Mouse (Mus musculus): Measurements from ENCODE around the gene Dvl2. TPM values are rescaled to one million over a fixed set of nuclear protein-coding genes. Genes with fewer than 3 reads are reported as not detected.

Gene Dvl2
- polyA plus RNA-seq, 1 experiment from 2014 or later, result 34.6 TPM

- peaks cover 52% of the 10 kb centered on the region for H3K27me3 ChIP-seq (replicated peaks; ENCODE audit: control insufficient read depth, insufficient read depth, low read length)
- no peak for ATAC-seq
- H3K27ac ChIP-seq (ENCODE audit: low read length), result no peak overlapping the region
- H3K4me2 ChIP-seq (ENCODE audit: low read length), result no peak overlapping the region
- no peak overlapping the region; the same call in 1 of the 2 replicates for H3K4me3 ChIP-seq (replicated peaks; ENCODE audit: low read length)
- H3K36me3 ChIP-seq (ENCODE audit: control insufficient read depth, insufficient read depth), result peaks cover 17% of the 10 kb centered on the region
- 2% methylated on average over 49 of the region's 49 CpGs for WGBS
- H3K9me3 ChIP-seq (ENCODE audit: control insufficient read depth, low read length), result no peaks in the 10 kb centered on the region
- H3K9ac ChIP-seq (replicated peaks; ENCODE audit: low read depth, low read length), result no peak overlapping the region
- peaks cover 6% of the 10 kb centered on the region for H3K4me1 ChIP-seq (replicated peaks; ENCODE audit: control insufficient read depth, insufficient read depth, low read length)
Observed at GRCm38 (mm10) chr11:69965271-69966005, 35.0 kb upstream of the Dvl2 start.

GRCm38 (mm10) chr11:69966006-69966859 lies 34.2 kb upstream of the Dvl2 start:
- H3K4me3 ChIP-seq (replicated peaks; ENCODE audit: low read length), result peak overlapping the region; percentile 16
- no peak overlapping the region for H3K27ac ChIP-seq (ENCODE audit: low read length)
- H3K4me2 ChIP-seq (ENCODE audit: low read length), result peak overlapping the region; percentile 35
- H3K9ac ChIP-seq (replicated peaks; ENCODE audit: low read depth, low read length), result 0 out of 2 replicates have a peak overlapping the region, but pooled peaks have one; percentile 6
- H3K4me1 ChIP-seq (replicated peaks; ENCODE audit: control insufficient read depth, insufficient read depth, low read length), result peaks cover 6% of the 10 kb centered on the region
- H3K36me3 ChIP-seq (ENCODE audit: control insufficient read depth, insufficient read depth), result peaks cover 20% of the 10 kb centered on the region
- no peak for ATAC-seq
- H3K27me3 ChIP-seq (replicated peaks; ENCODE audit: control insufficient read depth, insufficient read depth, low read length), result peaks cover 52% of the 10 kb centered on the region
- no peaks in the 10 kb centered on the region for H3K9me3 ChIP-seq (ENCODE audit: control insufficient read depth, low read length)
- 2% methylated on average over 58 of the region's 59 CpGs for WGBS

- H3K4me3 ChIP-seq (replicated peaks; ENCODE audit: low read length), result peak overlapping the region; percentile 16
Observed at GRCm38 (mm10) chr11:69966860-69967517, 33.4 kb upstream of the Dvl2 start.

GRCm38 (mm10) chr11:69968793-69969192 lies 31.6 kb upstream of the Dvl2 start:
- 90% methylated on average over 4 of the region's 4 CpGs for WGBS
- no peak for ATAC-seq

More at GRCm38 (mm10) chr11:69966860-69967517, 33.4 kb upstream of the Dvl2 start:
- no peak for ATAC-seq
- Histone ChIP-seq H3K36me3 (ENCODE audit: control insufficient read depth, insufficient read depth) (peaks cover 25% of the 10 kb centered on the region), H3K9me3 (ENCODE audit: control insufficient read depth, low read length) (no peaks in the 10 kb centered on the region), H3K9ac (replicated peaks; ENCODE audit: low read depth, low read length) (0 out of 2 replicates have a peak overlapping the region, but pooled peaks have one; percentile 6), H3K4me2 (ENCODE audit: low read length) (peak overlapping the region; percentile 35), H3K4me1 (replicated peaks; ENCODE audit: control insufficient read depth, insufficient read depth, low read length) (peaks cover 6% of the 10 kb centered on the region), H3K27me3 (replicated peaks; ENCODE audit: control insufficient read depth, insufficient read depth, low read length) (peaks cover 52% of the 10 kb centered on the region), H3K27ac (ENCODE audit: low read length) (no peak overlapping the region)
- 38% methylated on average over 17 of the region's 17 CpGs for WGBS

GRCm38 (mm10) chr11:69970222-69970621 lies 30.2 kb upstream of the Dvl2 start:
- Histone ChIP-seq H3K27me3 (replicated peaks; ENCODE audit: control insufficient read depth, insufficient read depth, low read length) (peaks cover 27% of the 10 kb centered on the region), H3K4me2 (ENCODE audit: low read length) (no peak overlapping the region), H3K4me3 (replicated peaks; ENCODE audit: low read length) (no peak overlapping the region), H3K36me3 (ENCODE audit: control insufficient read depth, insufficient read depth) (peaks cover 45% of the 10 kb centered on the region), H3K27ac (ENCODE audit: low read length) (no peak overlapping the region), H3K4me1 (replicated peaks; ENCODE audit: control insufficient read depth, insufficient read depth, low read length) (peaks cover 6% of the 10 kb centered on the region), H3K9me3 (ENCODE audit: control insufficient read depth, low read length) (no peaks in the 10 kb centered on the region), H3K9ac (replicated peaks; ENCODE audit: low read depth, low read length) (no peak overlapping the region)
- ATAC-seq, result no peak
- 87% methylated on average over 6 of the region's 6 CpGs for WGBS

More at GRCm38 (mm10) chr11:69968793-69969192, 31.6 kb upstream of the Dvl2 start:
- Histone ChIP-seq H3K9ac (replicated peaks; ENCODE audit: low read depth, low read length) (no peak overlapping the region), H3K4me2 (ENCODE audit: low read length) (no peak overlapping the region), H3K4me3 (replicated peaks; ENCODE audit: low read length) (no peak overlapping the region), H3K9me3 (ENCODE audit: control insufficient read depth, low read length) (no peaks in the 10 kb centered on the region), H3K36me3 (ENCODE audit: control insufficient read depth, insufficient read depth) (peaks cover 33% of the 10 kb centered on the region), H3K27ac (ENCODE audit: low read length) (no peak overlapping the region), H3K4me1 (replicated peaks; ENCODE audit: control insufficient read depth, insufficient read depth, low read length) (peaks cover 6% of the 10 kb centered on the region), H3K27me3 (replicated peaks; ENCODE audit: control insufficient read depth, insufficient read depth, low read length) (peaks cover 36% of the 10 kb centered on the region)

GRCm38 (mm10) chr11:69970775-69971174 lies 29.6 kb upstream of the Dvl2 start:
- ATAC-seq, result no peak
- H3K9ac ChIP-seq (replicated peaks; ENCODE audit: low read depth, low read length), result no peak overlapping the region
- H3K9me3 ChIP-seq (ENCODE audit: control insufficient read depth, low read length), result no peaks in the 10 kb centered on the region
- H3K27ac ChIP-seq (ENCODE audit: low read length), result no peak overlapping the region
- H3K36me3 ChIP-seq (ENCODE audit: control insufficient read depth, insufficient read depth), result peaks cover 45% of the 10 kb centered on the region
- peaks cover 23% of the 10 kb centered on the region for H3K27me3 ChIP-seq (replicated peaks; ENCODE audit: control insufficient read depth, insufficient read depth, low read length)
- peaks cover 6% of the 10 kb centered on the region for H3K4me1 ChIP-seq (replicated peaks; ENCODE audit: control insufficient read depth, insufficient read depth, low read length)
- H3K4me3 ChIP-seq (replicated peaks; ENCODE audit: low read length), result no peak overlapping the region
- no peak overlapping the region for H3K4me2 ChIP-seq (ENCODE audit: low read length)
- WGBS, result 83% methylated on average over 3 of the region's 3 CpGs

GRCm38 (mm10) chr11:69974907-69975306 lies 25.5 kb upstream of the Dvl2 start:
- Histone ChIP-seq H3K36me3 (ENCODE audit: control insufficient read depth, insufficient read depth) (peaks cover 32% of the 10 kb centered on the region), H3K27ac (ENCODE audit: low read length) (no peak overlapping the region), H3K9me3 (ENCODE audit: control insufficient read depth, low read length) (no peaks in the 10 kb centered on the region), H3K27me3 (replicated peaks; ENCODE audit: control insufficient read depth, insufficient read depth, low read length) (no peaks in the 10 kb centered on the region), H3K4me1 (replicated peaks; ENCODE audit: control insufficient read depth, insufficient read depth, low read length) (peaks cover 8% of the 10 kb centered on the region), H3K4me3 (replicated peaks; ENCODE audit: low read length) (no peak overlapping the region), H3K4me2 (ENCODE audit: low read length) (no peak overlapping the region), H3K9ac (replicated peaks; ENCODE audit: low read depth, low read length) (no peak overlapping the region)
- ATAC-seq, result no peak
- 96% methylated on average over 2 of the region's 2 CpGs for WGBS

- H3K36me3 ChIP-seq (ENCODE audit: control insufficient read depth, insufficient read depth), result peaks cover 25% of the 10 kb centered on the region
- WGBS, result 87% methylated on average over 4 of the region's 4 CpGs
- peaks cover 8% of the 10 kb centered on the region for H3K4me1 ChIP-seq (replicated peaks; ENCODE audit: control insufficient read depth, insufficient read depth, low read length)
- no peaks in the 10 kb centered on the region for H3K9me3 ChIP-seq (ENCODE audit: control insufficient read depth, low read length)
- no peaks in the 10 kb centered on the region for H3K27me3 ChIP-seq (replicated peaks; ENCODE audit: control insufficient read depth, insufficient read depth, low read length)
- ATAC-seq, result no peak
- no peak overlapping the region for H3K9ac ChIP-seq (replicated peaks; ENCODE audit: low read depth, low read length)
- H3K4me3 ChIP-seq (replicated peaks; ENCODE audit: low read length), result no peak overlapping the region
- no peak overlapping the region for H3K4me2 ChIP-seq (ENCODE audit: low read length)
- no peak overlapping the region for H3K27ac ChIP-seq (ENCODE audit: low read length)
Observed at GRCm38 (mm10) chr11:69976271-69976670, 24.1 kb upstream of the Dvl2 start.

GRCm38 (mm10) chr11:69979827-69980195 lies 20.6 kb upstream of the Dvl2 start:
- Histone ChIP-seq H3K4me2 (ENCODE audit: low read length) (peak overlapping the region; percentile 77), H3K27ac (ENCODE audit: low read length) (peak overlapping the region; percentile 98), H3K27me3 (replicated peaks; ENCODE audit: control insufficient read depth, insufficient read depth, low read length) (no peaks in the 10 kb centered on the region), H3K4me1 (replicated peaks; ENCODE audit: control insufficient read depth, insufficient read depth, low read length) (peaks cover 30% of the 10 kb centered on the region), H3K4me3 (replicated peaks; ENCODE audit: low read length) (peak overlapping the region; percentile 73), H3K9ac (replicated peaks; ENCODE audit: low read depth, low read length) (peak overlapping the region; percentile 74), H3K36me3 (ENCODE audit: control insufficient read depth, insufficient read depth) (peaks cover 9% of the 10 kb centered on the region), H3K9me3 (ENCODE audit: control insufficient read depth, low read length) (no peaks in the 10 kb centered on the region)
- 3% methylated on average over 16 of the region's 16 CpGs for WGBS
- ATAC-seq, result no peak

Data from forebrain, embryonic 16.5 days (tissue).